11 mouse cellular contexts compared by ENCODE assay signal in the genomic region with DNA sequence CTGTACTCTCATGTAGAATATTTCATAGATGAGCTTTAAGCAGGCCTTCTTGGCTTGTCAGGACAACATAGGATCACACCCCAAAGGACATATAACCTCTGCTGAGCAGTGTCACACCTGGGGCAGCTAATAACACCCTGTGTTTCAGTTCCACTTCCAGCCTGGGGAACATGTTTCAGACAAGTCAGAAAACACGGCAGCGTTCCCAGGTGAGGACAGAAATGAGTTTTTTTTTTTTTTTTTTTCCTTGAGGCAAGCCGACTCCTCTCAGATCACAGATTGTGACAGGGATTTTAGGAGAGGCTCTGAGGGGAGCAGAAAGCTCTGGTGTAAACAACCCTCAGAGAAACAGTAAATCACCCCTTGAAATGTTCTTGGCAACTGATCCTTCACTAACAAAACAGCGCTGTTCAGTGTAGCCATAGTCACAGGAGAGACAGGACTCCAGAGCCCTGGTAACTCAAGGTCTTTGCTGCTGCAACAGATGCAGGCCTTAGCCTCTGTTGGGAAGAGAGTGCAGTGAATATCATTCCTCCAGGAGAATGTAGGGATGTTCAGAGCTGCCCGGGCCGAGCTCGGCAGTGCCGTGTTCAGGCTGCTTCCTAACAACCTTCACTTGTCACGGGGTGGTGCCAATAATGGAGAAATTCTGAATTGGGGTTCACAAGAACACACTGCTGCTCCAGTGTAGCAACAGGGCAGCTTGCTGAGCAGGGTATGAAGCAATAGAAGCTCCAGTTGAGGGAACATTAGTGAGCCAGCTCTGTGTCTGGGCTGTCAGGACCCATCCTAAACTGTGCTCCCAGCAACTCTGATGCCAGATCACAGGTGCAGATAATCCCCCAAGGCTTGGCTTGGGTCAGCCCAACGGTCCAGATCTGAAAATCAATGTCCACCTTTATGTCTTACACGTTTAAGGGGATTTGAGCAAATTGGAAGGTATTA.
A peak's percentile ranks its signal among the peaks of the same experiment; 100 is the strongest.
DNase-seq lines count a peak whose midpoint lies in the region; ATAC-seq and TF ChIP-seq lines count a peak whose summit lies in the region.
"Had no signal": no experiment of that assay in that cellular context is flagged by ENCODE, and none has a peak within 500 bp of the region (broad histone marks: within the 10 kb centered on the region; RNA-seq: fewer than 3 reads in every experiment).

No protein-coding gene starts in this region.

- no peak for DNase-seq in layer of hippocampus, adult 2 months (ENCODE audit: low spot score in 2 of 2)
- no peak for DNase-seq in layer of hippocampus, postnatal 10 days (ENCODE audit: low spot score in 2 of 2)
- peak; percentile 46 for DNase-seq in NIH3T3 (ENCODE audit: low read depth)
- peak; percentile 63 for DNase-seq in adrenal gland, adult 8-10 months
- DNase-seq in lung, postnatal 10 days, result peak; percentile 49
- no peak for DNase-seq in testis, postnatal 10 days (ENCODE audit: low spot score)
- no peak for DNase-seq in cerebellum, adult 9-11 months
- DNase-seq: embryo, embryonic 11 days; heart, postnatal 36 days had no signal

- TF ChIP-seq CTCF in layer of hippocampus, adult 2 months (conservative IDR thresholded peaks at IDR 0.05), result no peak

- no peak for ATAC-seq in cerebellum, adult (ENCODE audit: insufficient number of reproducible peaks, low FRiP score, low TSS enrichment)

- no peak overlapping the region for H3K4me3 ChIP-seq in layer of hippocampus, adult 2 months
- H3K4me3 ChIP-seq: neural tube, embryonic 12.5 days had no signal

- H3K27ac ChIP-seq in layer of hippocampus, adult 2 months, result peak overlapping the region; percentile 69
- H3K27ac ChIP-seq: neural tube, embryonic 12.5 days had no signal

Comparison
In these comparisons a context has a peak if more than half of its experiments do, and no peak if none do; other contexts are left out.
1. DNase-seq: peak in NIH3T3 (single experiment), adrenal gland, adult 8-10 months (single experiment) and lung, postnatal 10 days (single experiment); none in layer of hippocampus, adult 2 months (0 of 2), layer of hippocampus, postnatal 10 days (0 of 2), testis, postnatal 10 days (single experiment) and cerebellum, adult 9-11 months (single experiment).